Mouse (Mus musculus) layer of hippocampus, adult 11-12 months (tissue): Measurements from ENCODE around the gene Ubald1.

ENCODE experiments used
- DNase-seq: peaks from one replicate; pipeline ENCODE4 v3.0.0; 2022; ENCODE audit warnings: low spot score

The Ubald1 gene

DNA sequence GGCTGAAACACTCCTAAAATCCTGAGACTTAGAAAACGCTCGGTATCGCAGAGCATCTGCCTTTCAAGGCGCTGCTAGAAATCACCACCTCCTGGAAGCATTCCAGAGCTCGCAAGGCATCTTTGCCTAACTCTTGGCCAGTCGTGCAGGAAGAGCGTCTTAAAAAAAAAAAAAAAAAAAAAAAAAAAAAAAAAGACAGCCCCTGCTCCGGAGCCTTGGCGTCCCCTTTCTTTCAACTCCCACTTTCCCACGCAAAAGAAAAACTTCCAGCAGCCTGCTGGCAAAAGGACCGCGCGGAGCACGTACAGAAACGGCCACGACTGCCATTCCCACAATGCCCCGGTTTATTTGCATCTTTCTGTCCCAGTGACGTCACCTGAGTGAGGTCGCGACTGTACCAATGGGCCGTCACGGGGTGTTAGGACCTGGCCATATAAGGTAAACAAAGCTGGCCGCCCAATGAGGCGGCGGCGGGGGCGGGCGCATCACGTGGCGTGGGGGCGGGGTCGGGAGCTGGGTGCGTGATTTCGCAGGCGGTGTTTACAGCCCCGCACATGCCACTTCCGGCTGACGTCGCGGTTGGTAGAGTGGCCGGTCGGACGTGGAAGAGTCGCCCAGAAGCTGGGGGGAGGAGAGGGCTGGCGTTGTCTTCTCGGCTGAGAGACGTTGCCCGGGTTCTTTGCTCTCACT, at the start of gene Ubald1:
Gene Ubald1 (minus strand): TSS at position 180 of the 690 bp plus-strand sequence.
- DNase-seq = peak; percentile 99

DNA sequence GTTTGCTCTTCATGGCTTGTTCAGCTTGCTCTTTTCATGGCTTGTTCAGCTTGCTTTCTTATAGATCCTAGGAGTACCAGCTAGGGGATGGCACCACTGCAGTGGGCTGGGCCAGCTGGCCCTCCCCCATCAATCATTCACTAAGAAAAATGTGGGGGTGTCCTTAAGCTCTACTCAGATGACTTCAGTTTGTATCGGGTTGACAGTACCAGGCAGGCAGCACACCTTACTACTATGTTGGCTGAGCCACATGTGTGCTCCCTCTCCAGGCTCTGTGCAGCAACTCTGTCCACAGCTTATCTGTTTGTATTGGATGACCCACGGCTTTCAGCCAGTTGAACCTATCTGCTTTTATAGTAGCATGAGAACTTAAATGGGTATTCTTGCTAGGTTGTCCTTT, 48.4 kb upstream of the Ubald1 start:
- no peak for DNase-seq

DNA sequence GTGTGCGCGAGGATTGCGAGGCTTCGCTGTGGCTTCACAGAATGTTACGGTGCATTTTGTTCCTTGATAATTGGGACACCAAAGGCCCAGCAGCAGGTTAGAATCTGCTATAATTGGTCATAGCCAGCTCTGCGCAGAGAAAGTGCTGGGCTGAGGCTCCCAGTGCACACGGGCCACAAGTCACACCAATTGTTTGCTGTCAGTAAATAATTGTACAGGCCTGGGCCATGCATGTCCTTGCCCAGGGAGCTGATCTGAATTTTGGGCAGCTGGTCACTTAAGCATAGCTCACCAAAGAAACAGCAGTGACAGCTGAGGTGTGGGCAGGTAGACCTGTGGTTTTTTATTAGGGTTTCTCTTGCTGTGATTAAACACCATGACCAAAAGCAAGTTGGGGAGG, 47.9 kb upstream of the Ubald1 start:
- DNase-seq = no peak

DNA sequence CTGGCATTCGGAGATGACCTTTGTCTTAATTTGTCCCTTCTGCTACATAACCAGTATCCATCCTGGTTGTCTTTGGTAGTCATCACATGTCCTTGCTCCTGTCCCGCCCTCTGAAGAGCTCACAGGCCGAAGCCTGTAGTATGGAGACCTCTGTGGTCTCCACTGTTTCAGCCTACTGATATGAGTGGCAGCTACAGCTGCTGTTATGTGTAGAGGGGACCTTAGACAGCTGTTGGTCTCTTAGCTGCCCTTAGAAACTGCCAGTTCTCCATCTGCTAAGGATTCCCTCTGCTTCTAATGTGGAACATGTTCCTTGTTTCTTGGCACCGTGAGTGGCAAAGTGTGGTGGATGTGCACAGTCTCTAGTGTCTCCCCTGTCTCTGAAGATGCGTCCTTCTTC, 43.9 kb upstream of the Ubald1 start:
- DNase-seq = no peak

DNA sequence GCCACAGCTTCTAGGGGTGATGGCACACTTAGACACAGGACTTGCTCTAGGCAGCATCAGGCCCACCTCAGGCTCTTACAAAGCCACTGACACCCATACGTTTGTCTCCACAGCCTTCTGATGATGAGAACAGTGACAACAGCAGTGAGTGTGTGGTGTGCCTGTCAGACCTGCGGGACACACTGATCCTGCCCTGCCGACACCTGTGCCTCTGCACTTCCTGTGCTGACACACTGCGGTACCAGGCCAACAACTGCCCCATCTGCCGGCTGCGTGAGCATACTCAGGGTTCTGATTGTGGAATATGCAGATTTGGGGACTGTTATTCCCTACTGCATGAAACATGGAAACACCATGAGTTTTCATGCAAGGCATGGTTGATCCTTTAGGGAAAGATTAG, 42.4 kb upstream of the Ubald1 start:
- DNase-seq = no peak

DNA sequence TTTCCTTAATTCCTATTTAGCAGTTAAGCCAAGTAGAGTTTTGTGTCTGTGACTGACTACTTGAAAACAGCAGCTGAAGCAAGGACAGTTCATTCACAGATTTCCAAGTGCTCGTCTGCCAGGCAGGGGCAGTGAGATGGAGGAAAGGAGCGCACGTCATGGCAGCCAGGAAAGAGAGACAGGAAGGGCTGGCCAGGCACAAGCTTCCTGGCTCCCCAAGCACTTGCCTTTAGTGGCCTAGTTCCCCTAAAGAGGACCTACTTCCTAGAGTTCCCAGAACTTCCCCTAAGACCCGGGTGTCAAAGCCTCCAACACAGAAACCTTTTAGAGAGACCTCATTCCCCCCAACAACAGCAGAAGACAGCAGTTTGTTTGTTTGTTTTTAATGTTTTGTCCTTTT, 40.4 kb upstream of the Ubald1 start:
- DNase-seq = no peak

DNA sequence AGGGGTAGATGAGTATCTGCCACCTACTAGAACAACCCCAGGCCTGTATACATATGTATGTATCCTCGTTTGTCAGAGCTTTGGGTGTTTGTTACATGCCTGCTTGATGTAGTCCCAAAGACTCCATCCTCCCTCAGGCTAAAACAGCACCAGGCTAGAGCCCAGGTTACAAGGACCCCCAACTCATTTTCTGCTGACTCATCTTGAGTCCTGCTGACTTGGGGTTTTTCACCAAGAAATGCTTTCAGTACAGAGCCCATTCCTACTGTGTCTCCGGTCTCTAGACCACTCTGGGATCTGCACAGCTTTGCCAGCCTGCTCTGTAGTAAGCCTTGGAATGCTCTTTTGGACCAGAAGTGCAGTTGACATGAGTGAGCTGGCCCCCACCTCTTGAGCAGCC, 36.5 kb upstream of the Ubald1 start:
- DNase-seq = no peak

DNA sequence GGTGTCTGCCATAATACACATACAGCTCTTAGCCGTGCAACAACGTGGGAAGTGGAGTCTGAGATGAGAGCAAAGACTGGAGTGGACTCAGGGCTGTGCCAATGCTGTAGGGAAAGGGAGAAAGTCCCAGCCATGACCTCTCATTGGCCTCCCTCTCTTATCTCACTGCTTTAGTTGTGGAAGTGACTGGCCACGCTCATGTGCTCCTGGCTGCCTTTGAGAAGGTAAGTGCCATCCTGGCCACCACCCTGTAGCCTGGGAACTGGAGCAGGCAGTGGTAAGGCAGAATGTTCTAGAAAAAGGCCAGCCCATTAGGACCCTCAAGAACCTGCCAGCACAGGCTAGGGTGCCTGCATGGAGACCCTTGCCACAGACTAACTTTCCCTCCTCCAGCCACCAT, 35.8 kb upstream of the Ubald1 start:
- DNase-seq = no peak

DNA sequence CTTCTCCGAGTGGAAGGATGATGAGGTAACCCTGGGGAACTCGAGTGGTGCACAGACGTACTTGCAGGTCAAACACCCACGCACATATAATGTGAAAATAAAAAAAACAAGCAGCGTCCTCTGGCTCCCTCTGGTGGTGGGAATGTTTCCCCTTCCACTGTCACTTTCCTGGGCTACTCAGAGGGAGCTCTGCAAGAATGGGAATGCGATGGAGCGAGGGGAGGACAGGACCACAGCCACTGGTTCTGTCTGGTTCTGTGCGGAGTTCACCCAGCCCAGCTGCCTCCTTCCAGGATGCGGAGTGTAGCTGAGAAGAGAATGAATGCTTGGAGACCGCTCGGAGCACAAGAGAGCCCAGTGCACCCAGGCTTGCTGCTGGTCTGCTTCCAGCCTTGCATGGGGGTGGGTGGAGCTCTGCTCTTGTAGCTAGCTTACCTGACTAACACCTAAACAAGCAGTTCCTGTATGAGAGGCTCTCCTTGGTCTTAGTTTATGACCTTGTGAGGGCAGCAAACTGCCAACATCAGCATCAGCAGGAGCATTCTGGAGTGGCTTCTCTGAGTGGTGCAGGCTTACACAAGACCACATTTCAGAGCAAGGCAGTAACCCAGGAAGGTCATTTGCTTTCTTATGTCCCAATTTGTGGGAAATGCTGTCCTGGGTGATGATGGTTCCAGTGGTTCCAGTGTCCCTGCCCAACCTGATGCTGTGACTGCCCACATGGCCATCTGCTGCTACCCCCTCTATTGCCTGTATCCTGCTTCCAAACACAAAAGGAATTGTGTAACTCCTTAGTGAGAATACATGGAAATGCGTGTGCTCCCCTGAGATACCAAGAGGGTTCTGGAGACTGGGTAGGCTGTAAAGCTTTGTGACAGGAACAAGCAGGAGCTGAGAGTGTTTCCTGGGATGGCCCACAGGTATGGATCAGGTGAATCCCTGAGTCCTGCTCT, 33.9 kb upstream of the Ubald1 start:
- peak; percentile 92 for DNase-seq

DNA sequence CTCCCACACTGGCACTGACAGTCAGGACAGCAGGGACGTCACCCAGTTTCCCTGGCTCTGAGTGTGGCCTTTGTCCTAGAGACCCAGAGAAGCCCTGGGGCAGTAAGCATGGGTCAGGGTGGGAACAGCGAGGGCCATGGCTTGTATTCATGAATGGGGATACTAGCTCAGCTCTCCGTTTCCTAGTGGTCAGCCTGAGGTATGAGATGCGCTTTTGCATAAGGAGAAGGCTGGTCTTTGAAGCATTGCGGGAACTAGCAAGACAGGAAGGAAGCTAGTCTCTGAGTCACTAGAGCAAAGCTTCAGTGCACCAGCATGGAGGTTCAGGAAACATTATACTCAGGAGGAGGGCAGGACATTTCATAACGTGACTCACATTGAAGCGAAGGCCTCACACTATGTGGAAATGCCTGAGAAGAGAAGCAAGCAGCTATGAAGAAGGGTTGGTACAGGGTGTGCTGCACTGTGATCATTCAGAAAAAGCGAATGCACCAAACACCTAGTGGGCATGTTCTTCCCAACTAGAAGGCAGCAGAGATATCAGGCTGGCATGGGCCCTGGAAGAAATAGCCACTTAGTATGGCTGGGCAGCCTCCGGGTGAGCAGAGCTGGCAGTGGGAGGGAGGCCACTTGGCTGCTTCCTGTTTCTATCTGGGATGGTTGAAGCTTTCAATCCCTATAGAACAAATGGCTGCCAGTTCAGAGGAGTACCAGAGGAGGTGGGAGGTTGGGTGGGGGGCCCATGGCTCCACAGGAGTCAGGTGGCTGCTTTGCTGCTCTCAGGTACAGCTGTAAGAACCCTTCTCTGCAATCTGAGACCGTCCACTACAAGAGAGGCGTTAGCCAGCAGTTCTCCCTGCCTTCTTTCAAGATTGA, 33.0 kb upstream of the Ubald1 start:
- DNase-seq = no peak

DNA sequence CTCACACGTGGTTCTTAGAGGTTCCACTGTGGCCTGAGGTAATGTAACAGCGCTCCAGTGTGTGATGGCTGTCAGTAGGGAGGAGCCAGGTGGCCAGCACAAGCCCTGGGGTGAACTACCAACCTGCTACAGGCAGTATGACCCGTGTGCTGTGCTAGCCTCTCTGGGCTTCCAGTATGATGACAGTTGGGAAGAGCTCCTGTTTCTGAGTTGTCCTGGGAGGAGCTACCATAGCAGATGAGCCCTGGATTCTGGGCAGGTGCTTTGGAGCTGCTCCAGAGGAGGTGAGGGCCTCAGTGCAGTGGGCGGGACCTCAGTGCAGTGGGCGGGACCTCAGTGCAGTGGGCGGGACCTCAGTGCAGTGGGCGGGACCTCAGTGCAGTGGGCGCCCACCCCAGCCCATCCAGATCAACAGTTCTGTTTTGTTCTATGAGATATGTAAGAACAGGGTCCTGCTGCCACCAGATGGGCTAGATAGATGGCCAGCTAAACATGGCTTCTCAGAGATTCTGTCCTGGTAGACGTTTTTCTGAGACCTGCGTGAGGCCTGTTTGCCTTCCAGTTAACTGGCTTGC, 32.0 kb upstream of the Ubald1 start:
- no peak for DNase-seq

DNA sequence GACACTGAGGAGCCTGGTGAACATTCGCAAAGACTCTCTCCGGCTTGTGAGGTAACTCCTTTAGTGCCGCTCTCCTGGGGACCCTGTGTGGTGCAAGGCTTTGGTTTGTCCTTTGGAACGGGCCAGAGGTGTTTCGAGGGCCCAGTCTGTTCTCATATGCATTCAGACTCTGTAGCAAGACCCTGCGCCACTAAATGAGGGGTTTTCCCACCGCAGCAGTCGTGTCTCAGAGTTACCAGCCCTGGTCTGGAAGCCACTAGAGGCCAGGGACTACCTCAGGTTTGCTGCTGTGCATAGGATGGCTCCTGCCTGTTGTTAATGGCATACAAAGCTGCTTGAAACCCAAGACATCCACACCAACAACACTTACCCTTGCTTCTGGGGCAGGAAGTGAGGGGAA, 30.6 kb upstream of the Ubald1 start:
- no peak for DNase-seq

DNA sequence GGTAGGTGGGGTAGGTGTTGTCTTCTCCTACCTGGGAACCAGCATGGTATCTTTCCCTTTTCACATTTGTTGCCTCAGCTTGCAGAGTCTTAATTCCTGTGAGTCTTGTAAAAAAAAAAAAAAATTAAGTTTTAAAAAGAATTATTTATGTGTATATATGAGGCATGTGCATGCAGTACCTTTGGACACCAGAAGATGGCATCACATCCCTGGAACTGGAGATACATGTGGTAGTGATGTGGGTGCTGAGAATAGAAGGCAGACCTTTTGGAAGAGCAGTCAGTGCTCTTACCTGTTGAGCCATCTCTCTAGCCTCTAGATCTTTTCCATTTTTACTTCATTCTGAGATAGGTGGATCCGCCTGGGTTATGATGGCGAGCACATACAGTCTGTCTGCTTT, 29.6 kb upstream of the Ubald1 start:
- DNase-seq = no peak

DNA sequence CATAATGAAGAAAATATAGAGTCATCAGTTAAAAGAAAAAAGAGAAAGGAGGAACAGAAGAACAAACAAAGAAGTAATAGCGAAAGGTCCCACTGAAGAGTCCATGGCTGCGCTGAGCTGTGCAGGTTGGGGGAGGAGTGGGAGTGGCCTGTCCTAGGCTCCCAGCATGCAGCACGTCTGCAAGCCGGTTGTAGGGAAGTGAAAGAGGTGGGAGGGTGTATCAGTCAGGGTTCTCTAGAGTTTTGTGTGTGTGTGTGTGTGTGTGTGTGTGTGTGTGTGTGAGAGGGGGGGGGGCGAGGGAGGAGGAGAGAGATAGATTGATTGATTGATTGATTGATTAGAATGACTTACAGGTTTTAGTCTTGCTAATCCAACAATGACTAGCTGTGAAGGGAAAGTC, 27.9 kb upstream of the Ubald1 start:
- no peak for DNase-seq

DNA sequence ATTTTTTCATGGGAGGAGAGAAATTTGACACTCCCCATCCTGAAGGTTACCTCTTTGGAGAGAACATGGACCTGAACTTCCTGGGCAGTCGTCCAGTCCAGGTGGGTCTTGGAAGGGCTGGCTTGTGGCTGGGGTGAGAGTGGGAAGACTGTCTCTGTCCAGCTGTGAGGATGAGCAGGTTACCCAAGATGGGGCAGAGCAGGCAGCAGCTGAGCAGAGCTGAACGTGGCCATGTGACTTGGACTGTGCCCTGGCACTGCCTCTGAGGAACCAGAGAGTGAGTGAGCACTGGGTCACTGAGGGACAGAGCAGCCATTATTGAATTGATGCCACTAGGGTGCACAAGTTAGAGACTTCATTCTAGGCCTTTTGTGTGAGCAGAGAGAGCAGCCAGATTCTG, 27.3 kb upstream of the Ubald1 start:
- DNase-seq = peak; percentile 52

DNA sequence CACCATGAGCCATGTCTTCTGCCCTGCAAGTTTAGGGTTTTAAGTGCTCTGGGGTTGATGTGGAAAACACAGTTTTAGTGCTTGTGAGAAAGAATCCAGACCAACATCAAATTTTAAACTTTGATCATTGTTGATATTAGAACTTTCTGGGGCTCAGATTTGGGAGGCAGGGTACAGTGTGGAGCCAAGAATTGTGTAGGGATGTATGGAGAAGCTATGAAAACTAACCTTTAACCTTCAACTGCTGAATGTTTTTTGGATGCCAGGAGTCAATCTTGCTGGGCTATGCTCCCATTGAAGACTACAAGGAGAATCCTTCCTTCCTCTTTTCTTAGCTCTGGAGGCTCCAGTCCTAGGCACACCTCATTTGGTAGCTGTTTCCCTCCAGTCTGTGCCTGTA, 26.4 kb upstream of the Ubald1 start:
- DNase-seq = no peak

DNA sequence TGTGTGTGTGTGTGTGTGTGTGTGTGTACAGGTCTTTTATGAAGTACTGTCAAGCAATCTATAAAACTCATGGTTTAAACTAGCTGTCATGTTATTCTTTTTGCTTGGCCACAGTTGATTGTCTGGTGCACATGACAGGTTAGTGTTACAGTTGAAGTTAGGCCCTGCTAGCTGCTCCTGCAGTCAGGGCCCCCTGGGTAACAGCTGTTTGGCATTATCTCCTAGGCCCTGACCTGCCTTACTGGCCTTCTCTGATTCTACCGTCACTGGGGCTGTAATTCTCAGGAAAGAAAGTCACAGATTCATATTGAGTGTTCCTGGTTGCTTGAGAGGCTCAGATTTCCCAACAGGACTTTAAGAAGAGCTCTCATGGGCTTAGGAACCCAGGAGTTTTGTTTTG, 25.5 kb upstream of the Ubald1 start:
- DNase-seq = no peak

DNA sequence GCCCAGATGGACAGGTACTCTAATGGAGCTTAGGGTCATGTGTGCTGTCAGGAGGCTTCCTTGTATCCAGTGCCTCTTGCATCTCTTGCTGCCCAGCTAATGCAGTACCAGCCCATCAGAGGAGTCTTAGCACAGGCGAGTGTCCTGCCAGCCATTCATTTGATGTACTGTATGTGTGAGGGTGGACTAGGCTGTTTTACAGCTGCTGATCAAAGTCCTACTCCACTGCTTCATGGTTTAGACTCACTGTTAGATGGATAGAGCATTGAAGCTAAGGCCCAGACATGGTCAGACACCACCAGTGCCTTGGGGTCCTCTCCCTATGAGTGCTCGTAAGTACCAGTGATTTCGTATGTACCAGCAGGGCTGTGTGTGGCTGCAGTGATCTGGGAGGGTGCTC, 24.8 kb upstream of the Ubald1 start:
- DNase-seq = no peak

DNA sequence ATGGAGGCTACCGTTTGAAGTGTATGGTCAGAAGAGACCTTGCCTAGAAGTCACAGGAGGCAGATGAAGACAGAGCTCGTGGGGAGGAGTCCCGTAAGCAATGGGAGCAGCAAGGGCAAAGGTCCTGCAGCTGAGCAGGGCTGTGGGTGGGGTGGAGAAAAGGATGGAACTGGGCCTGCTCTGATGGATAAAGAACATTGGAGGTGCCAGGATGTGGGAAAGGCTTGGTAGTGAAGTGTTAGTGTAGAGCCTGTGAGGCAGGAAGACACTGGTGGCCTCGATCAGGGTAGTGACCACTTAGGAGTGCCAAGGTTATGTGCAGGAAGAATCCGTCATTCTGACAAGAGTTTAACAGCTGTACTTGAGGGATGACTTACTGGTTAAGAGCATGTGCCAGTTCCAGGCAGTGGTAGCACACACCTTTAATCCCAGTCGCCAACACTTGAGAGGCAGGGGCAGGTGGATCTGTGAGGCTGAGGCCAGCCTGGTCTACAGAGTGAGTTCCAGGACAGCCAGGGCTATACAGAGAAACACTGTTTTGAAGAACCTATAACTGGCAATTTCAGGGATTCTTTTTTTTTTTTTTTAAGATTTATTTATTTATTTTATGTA, 23.5 kb upstream of the Ubald1 start:
- DNase-seq = no peak

DNA sequence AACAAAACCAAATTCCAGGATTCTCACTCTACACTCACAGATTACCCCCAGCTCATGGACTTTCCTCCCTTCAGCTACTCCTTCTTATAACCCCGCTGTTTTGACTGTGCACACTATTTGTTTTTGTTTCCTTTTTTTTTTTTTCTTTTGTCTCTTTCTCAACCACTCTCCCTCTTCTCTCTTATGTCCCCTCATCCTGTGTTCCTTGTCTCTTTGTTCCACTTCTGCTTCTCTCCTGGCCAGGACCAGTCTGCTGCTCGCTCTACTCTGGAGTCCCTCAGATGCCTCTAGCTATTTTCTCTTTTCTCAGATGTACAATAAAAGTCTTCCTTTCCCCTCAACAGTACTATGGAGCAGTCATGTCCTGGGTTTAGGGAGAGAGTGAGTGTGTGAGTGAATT, 22.3 kb upstream of the Ubald1 start:
- no peak for DNase-seq

DNA sequence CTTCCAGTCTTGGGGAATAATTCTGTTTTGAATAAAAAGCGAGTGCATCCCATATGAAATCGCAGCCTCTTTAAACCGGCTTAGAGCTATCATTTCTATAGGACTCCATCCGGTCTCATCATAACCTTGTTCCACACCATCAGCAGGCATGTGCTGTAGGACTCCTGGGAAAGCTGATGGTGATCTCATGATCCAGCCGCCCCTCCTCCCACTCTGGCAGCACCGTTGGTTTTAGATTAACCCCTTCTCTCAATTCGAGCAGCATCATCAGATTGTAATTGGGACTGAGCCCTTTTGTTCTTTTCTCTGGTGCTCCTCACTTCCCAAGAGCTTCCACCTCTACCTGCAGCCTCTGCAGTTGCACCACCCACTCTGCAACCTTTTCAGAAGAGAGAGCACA, 21.1 kb upstream of the Ubald1 start:
- no peak for DNase-seq

DNA sequence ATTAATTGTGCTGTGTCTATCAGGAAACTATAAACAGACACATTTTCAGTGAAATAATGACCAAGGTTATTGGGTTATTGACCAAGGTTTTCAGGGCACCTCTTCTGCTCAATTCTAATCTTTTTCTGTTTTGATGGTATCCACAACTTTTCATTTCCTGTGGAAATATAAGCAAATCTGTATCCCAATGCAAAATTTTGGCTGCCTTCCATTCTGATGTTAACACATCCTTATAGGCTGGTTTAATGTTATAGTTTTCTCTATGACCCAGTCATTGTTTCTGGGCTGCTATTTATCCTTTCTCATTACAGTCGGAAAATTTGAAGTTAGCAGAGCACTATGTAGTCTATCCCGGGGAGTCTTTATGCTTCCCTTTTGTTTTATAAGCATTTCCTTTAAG, 19.6 kb upstream of the Ubald1 start:
- no peak for DNase-seq
